Mouse (Mus musculus) lung, embryonic 16.5 days (tissue): ENCODE results near the gene Syt9. TPM values are rescaled to one million over a fixed set of nuclear protein-coding genes. Genes with fewer than 3 reads are reported as not detected.
A peak's percentile ranks its signal among the peaks of the same experiment; 100 is the strongest.

ENCODE experiments used
- ATAC-seq: fragments of 200-750 bp; cut with Nextera tagmentation; 2 replicates; pipeline ENCODE4 v1.8.0; 2017; ENCODE audit warnings: low read depth, mild to moderate bottlenecking, moderate library complexity
- H3K27ac ChIP-seq: fragments of 300-500 bp; sonication (generic); 2 replicates; pipeline ENCODE4 v1.5.1; 2014; ENCODE audit warnings: mild to moderate bottlenecking, control low read depth, low read length
- H3K27me3 ChIP-seq: fragments of 300-500 bp; sonication (generic); 2 replicates; pipeline ENCODE4 v1.6.1; 2014; ENCODE audit warnings: low read depth, low read length, mixed read lengths; ENCODE audit not compliant: control insufficient read depth, insufficient read depth
- H3K36me3 ChIP-seq: fragments of 300-500 bp; sonication (generic); 2 replicates; pipeline ENCODE4 v1.6.1; 2014; ENCODE audit warnings: low read length; ENCODE audit not compliant: control insufficient read depth, insufficient read depth
- H3K4me1 ChIP-seq: fragments of 300-500 bp; sonication (generic); replicated peaks from 2 replicates; pipeline ENCODE4 v1.6.1; 2014; ENCODE audit warnings: low read length, mixed read lengths; ENCODE audit not compliant: control insufficient read depth, insufficient read depth
- H3K4me2 ChIP-seq: fragments of 300-500 bp; sonication (generic); 2 replicates; pipeline ENCODE4 v1.6.1; 2014; ENCODE audit warnings: low read depth, low read length, control low read depth
- H3K4me3 ChIP-seq: fragments of 300-500 bp; sonication (generic); 2 replicates; pipeline ENCODE4 v1.5.1; 2014; ENCODE audit warnings: mild to moderate bottlenecking, low read length, control low read depth
- H3K9ac ChIP-seq: fragments of 300-500 bp; sonication (generic); 2 replicates; pipeline ENCODE4 v1.6.1; 2014; ENCODE audit warnings: low read length, control low read depth
- H3K9me3 ChIP-seq: fragments of 300-500 bp; sonication (generic); 2 replicates; pipeline ENCODE4 v1.6.1; 2016; ENCODE audit warnings: low read length; ENCODE audit not compliant: control insufficient read depth
- WGBS: fragments of 180-500 bp; shearing (Covaris S2); extraction: QIAGEN DNeasy Blood & Tissue Kit; methylation state at CpG from one replicate; pipeline ENCODE4 v1.1.7; 2014; 5-methylcytosine and 5-hydroxymethylcytosine counted together
- polyA plus RNA-seq: library from polyadenylated mRNA; unstranded; fragments of >200 nt; fragmentation: Nextera tagmentation; extraction: Ambion mirVana; gene quantifications from 2 replicates; pipeline ENCODE4 v1.2.1, GENCODE M21; 2015

Gene Syt9
- polyA plus RNA-seq, 1 experiment from 2014 or later: 1.4 TPM

DNA sequence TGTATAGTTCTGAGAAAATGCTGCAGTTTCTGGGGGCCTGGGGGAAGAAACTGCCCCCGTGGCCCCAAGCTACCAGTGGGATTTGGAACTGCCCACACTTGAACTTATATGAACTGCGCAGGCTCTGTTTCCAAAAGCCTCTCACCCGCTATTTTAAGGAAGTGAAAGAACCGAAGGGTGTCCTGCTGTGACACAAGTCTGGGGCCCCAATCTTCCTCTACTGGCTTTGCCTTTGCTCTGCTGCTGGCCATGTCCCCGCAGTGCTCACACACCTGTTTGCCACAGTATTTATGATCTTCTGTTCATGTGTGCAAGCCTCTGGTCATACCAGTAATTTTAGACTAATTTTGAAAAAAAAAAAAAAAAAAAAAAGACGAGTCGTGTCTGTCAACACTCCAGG is 223.4 kb downstream of the Syt9 start:
- no peaks in the 10 kb centered on the region for H3K27me3 ChIP-seq
- H3K9ac ChIP-seq: no peak overlapping the region
- ATAC-seq: no peak
- no peaks in the 10 kb centered on the region for H3K9me3 ChIP-seq
- peak overlapping the region; percentile 82; the same call in 1 of the 2 replicates for H3K4me2 ChIP-seq
- H3K36me3 ChIP-seq: no peaks in the 10 kb centered on the region
- H3K4me3 ChIP-seq: no peak overlapping the region
- no peak overlapping the region for H3K27ac ChIP-seq
- H3K4me1 ChIP-seq: no peaks in the 10 kb centered on the region; the same call in none of the 2 replicates
- 30% methylated on average over 7 of the region's 7 CpGs for WGBS

- Histone ChIP-seq H3K27ac (peak overlapping the region; percentile 68), H3K4me3 (peak overlapping the region; percentile 65), H3K9me3 (no peaks in the 10 kb centered on the region), H3K36me3 (no peaks in the 10 kb centered on the region), H3K4me2 (peak overlapping the region; percentile 82), H3K27me3 (no peaks in the 10 kb centered on the region), H3K4me1 (no peaks in the 10 kb centered on the region; the same call in none of the 2 replicates), H3K9ac (peak overlapping the region; percentile 63)
- under 1% methylated on average over 16 of the region's 16 CpGs for WGBS
- peak; percentile 75 for ATAC-seq
Measured at GRCm38 (mm10) chr7:107594325-107594856, 223.9 kb downstream of the Syt9 start.

- ATAC-seq: peak; percentile 98
- Histone ChIP-seq H3K4me1 (no peaks in the 10 kb centered on the region; the same call in none of the 2 replicates), H3K36me3 (no peaks in the 10 kb centered on the region), H3K27ac (peak within 1 kb of the TSS; percentile 68), H3K27me3 (no peaks in the 10 kb centered on the region), H3K9me3 (no peaks in the 10 kb centered on the region), H3K9ac (peak within 1 kb of the TSS; percentile 63), H3K4me2 (peak within 1 kb of the TSS; percentile 82), H3K4me3 (peak within 1 kb of the TSS; percentile 65)
- WGBS: 1% methylated on average over 22 of the region's 24 CpGs
Measured at GRCm38 (mm10) chr7:107594857-107595402, 224.4 kb downstream of the Syt9 start, which contains the start of gene Ppfibp2. Gene Ppfibp2, plus strand, starts transcription at chr7:107595207.

- H3K9ac ChIP-seq: peak overlapping the region; percentile 63
- H3K27me3 ChIP-seq: no peaks in the 10 kb centered on the region
- WGBS: 9% methylated on average over 13 of the region's 13 CpGs
Measured at GRCm38 (mm10) chr7:107595426-107595825, 224.9 kb downstream of the Syt9 start.

GRCm38 (mm10) chr7:107596753-107597152 is 226.2 kb downstream of the Syt9 start:
- Histone ChIP-seq H3K36me3 (no peaks in the 10 kb centered on the region), H3K9me3 (no peaks in the 10 kb centered on the region), H3K9ac (no peak overlapping the region), H3K4me3 (no peak overlapping the region), H3K4me1 (no peaks in the 10 kb centered on the region; the same call in none of the 2 replicates), H3K4me2 (no peak overlapping the region), H3K27me3 (no peaks in the 10 kb centered on the region), H3K27ac (no peak overlapping the region)
- no peak for ATAC-seq

More at GRCm38 (mm10) chr7:107595426-107595825, 224.9 kb downstream of the Syt9 start:
- peak overlapping the region; percentile 82 for H3K4me2 ChIP-seq
- H3K4me3 ChIP-seq: peak overlapping the region; percentile 65
- no peaks in the 10 kb centered on the region for H3K9me3 ChIP-seq
- H3K36me3 ChIP-seq: no peaks in the 10 kb centered on the region
- no peak for ATAC-seq
- H3K27ac ChIP-seq: no peak overlapping the region
- H3K4me1 ChIP-seq: no peaks in the 10 kb centered on the region; the same call in none of the 2 replicates

- 57% methylated on average over 3 of the region's 3 CpGs for WGBS
- Histone ChIP-seq H3K4me1 (no peaks in the 10 kb centered on the region; the same call in none of the 2 replicates), H3K4me2 (no peak overlapping the region), H3K9me3 (no peaks in the 10 kb centered on the region), H3K4me3 (no peak overlapping the region), H3K36me3 (no peaks in the 10 kb centered on the region), H3K27me3 (no peaks in the 10 kb centered on the region), H3K9ac (no peak overlapping the region), H3K27ac (no peak overlapping the region)
- ATAC-seq: no peak
Measured at GRCm38 (mm10) chr7:107597956-107598355, 227.4 kb downstream of the Syt9 start.

Other genes starting within 250 kb of the Syt9 start
- not detected in 2 replicates for gene Olfr715, start 239.6 kb upstream of the Syt9 start, polyA plus RNA-seq
- gene Olfr716, start 232.4 kb upstream of the Syt9 start, polyA plus RNA-seq: not detected in 2 replicates
- not detected in 2 replicates for gene Nlrp14, start 203.7 kb upstream of the Syt9 start, polyA plus RNA-seq
- not detected in 2 replicates for gene Rbmxl2, start 161.3 kb upstream of the Syt9 start, polyA plus RNA-seq
- gene Olfml1, start 196.7 kb downstream of the Syt9 start, polyA plus RNA-seq: 15.6 and 16.6 TPM in 2 replicates
- 9.2 and 9.7 TPM in 2 replicates for gene Ppfibp2, start 224.5 kb downstream of the Syt9 start, polyA plus RNA-seq